Mouse (Mus musculus): ENCODE results near the gene Dapl1. TPM values are rescaled to one million over a fixed set of nuclear protein-coding genes. Genes with fewer than 3 reads are reported as not detected.
A peak's percentile ranks its signal among the peaks of the same experiment; 100 is the strongest.

Dapl1 gene
- total RNA-seq, 2 experiments from 2014 or later = not detected

DNA sequence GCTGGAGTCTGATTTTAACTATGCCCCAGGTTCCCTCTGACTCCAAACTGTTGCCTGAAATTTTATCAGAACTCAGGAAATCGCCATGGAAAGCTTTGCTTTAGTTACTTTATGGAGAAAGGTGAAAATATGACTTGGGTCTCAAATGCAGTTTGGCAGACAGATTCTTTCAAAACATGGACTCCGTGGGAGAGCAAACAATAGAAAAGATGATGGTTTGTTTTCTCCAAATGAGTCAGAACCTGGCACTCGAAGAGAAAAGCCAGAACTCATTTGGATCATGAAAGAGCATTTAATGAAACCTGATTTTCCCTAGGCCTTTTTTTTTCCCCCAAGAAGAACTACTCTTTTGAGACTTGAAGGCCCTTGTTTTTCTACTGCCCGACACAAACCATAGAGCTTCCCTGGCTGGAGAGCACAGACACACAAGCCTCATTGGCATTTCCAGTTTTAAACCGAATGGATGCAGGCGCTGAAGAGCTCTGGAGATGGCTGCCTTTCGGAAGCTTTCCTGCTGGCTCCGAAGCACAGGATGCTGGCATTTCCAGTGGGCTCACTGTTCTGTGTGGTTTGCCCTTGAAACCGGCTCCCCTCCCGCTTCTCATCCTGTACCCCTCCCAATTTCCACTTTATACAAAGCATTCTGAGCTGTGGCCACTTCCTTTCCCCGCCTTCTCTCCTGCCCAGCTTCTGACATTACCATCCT, 14.0 kb upstream of the Dapl1 start:
- DNase-seq = no peak
- intact Hi-C loops (cut with DNase I; ENCODE audit: low total_unique reads) = no loop called here

DNA sequence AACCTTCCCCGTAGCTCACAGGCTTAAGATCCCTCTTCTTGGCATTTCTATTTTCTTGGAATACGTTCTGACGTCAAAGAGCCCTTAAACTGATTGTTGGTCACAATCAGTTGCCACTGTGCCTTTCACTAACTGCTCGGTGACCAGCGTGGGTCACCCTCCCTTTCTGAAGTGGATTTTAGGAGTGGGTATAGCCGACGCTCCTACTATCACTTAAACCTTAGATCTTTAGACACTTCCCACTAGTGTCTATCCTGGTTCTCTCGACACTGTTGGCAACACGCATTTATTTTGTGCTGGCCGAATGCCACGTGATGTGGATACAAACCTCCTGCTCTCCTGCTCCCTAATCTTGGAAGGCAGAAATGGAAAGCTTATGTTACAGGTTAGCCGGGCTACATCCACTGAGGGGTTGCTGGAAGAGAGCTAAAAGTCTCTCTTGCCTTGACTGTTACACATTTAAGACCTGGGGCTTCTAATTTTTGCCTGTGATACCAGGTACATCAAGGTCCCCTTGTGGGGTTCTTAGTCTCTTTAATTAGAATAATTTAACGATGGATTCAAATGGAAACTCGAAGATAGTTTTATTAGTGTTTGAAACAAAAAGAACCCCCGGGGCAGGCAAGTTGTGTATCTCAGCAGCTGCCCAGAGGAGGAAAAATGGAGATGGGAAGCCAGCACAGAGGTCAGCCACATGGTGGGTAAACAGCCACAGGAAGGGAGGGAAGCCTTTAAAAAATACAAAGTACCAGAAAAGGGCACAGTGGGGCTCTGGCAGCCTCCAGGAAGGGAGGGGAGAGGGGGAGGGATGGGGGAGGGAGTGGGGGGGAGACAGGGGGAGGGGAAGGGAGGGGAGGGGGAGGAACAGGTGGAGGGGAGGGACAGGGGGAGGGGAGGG, 13.2 kb upstream of the Dapl1 start:
- intact Hi-C loops (cut with DNase I; ENCODE audit: low total_unique reads) = no loop called here
- DNase-seq = no peak

DNA sequence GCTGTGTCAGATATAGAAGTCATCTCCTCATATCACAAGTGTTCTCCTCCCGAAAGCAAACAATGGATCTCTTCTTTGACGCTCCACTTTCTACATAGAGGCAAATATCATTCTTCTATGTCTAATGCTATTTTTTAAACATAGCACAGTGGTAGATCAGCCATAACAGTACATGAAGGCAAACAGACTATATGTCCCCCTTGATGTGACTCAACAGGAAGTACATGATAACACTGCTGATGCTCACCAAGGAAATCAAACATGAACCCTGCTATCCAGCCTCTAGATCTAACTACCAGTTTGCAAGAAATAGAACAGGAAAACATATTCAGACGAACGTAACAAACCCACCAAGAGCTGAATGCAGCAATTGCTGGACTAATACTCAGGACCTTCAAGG, 10.1 kb upstream of the Dapl1 start:
- intact Hi-C loops (cut with DNase I; ENCODE audit: low total_unique reads) = no loop called here
- DNase-seq = no peak

DNA sequence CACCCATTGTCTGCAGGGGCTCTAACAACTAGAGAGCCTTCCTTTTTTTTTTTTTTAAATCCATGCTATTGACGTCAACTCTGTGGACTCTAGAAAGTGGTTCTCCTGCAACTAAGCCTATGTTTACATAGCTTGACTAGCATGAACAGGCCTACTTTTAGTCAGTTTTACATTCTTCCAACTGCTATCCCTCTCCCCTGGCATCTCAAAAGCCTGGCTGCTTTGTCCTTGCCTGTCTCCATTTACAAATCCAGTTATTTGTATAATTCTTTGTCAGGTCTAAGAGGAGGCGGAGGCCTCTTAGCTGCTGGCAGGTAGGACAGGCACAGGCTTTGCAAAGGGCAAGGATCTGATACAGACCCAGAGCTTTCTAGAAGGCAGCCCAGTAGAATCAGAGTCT, 627 bp downstream of the Dapl1 start:
- no peak for DNase-seq
- intact Hi-C loops (cut with DNase I; ENCODE audit: low total_unique reads) = no loop called here

DNA sequence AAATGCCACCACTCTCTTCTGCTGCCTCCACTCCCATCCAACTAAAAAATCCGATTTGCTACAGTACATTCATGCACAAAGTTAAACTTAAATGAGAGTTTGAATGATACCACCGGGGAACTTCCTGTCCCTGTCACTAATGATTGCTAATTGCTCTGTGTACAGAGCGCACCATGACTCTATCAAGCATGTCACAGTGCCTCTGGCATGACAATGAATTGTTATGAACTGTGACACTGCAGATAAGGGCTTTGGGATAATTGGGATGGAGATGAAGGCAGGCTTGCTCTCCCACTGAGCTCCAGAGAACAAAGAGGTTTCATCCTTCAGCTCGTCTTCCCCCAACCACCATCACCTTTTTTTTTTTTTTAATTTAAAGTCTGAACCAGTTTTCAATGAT, 1.2 kb downstream of the Dapl1 start:
- DNase-seq = no peak
- intact Hi-C loops (cut with DNase I; ENCODE audit: low total_unique reads) = no loop called here

DNA sequence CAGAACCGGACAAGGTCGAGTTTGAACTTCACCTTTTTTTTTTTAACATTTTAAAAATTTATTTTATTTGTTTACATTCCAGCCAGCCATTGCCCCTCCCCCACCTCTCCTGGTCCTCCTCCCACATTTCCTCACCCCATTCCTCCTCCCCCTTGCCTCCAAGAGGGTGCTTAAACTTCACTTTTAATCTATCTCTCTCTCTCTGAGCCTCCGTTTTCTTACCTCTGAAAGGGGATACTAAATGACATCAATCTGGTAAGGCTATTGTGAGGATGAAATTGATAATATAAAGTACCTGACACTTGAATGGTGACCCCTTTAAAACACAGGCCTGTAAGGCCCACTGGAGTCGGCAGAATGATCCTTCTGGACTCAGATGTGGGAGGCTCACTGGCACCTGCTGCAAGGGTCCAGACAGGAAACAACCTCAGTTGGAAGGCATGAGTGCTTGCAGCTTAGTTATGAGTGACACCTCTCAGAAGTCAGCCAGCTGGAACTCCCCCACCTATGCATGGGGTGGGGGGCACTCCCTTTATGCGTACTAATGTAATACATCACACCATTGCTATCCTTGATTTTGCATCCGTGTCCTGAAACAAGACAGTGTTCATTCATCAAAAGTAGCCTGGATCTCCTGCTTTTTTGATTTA, 1.9 kb downstream of the Dapl1 start:
- no peak for DNase-seq
- intact Hi-C loops (cut with DNase I; ENCODE audit: low total_unique reads) = no loop called here

DNA sequence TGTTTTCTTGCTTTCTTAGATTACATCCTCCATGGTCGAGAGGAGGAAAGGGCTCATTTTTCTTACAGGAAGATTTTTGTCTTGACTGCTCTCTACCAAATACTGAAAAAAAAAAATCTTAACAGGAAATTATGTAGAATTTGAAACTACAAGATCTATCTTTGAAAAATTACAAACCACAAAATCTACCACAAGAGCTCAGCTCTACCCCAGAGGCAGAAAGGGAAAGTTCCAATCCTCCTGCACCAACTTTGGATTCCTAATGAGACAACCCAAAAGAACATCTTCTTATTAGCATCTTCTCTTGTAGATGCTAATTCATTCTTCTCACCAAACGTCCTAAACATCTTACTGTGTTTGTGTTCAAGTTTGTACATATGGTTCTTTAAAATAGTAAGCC, 3.8 kb downstream of the Dapl1 start:
- DNase-seq = no peak
- intact Hi-C loops (cut with DNase I; ENCODE audit: low total_unique reads) = no loop called here

DNA sequence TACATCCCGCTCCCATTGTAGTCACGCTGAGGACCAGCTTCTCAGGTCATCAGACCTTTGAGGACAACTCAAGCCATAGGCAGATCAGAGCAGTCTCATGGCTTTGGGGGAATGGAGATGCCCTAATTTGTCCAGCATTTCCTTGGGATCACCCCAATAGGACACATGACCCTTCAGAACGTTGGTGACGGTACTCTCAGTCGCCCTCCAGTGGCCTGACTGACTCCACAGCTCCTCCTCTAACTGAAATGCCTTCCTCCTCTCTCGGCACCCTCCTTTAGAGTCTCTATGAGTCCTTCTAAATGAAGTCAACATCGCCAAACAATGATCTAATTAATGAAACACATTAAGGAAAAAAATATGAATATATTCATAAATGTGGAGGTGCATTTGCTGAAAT, 5.9 kb downstream of the Dapl1 start:
- intact Hi-C loops (cut with DNase I; ENCODE audit: low total_unique reads) = no loop called here
- DNase-seq = no peak

DNA sequence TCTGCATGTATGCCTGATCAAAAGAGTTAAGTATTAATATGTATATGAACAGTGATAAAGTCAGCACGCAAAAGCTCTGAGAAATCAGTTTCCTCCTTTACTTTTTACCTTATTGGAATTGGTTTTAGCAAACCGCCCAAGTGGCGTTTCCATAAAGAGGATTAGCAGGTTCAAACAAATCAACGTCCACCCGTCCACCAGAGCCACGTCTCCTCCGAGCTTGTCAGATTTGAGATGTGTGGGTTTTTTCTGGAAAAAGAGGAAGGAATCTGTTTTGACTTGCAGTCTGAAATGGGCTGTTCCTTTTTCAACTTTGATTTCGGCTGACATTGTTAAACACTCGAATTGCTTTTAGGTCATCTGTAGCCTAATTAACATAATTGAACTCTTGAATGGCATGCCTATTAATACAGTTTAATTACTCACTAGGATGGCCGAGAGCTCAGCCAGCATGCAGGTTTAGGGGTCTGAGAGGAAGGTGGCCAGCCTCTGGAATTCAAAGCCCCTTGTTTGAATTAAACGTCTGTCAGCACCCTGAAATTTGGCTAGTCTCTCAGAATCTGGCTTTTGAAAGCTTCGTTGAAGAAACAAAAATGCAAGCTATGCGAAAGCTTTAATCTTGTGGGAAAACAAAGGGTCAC, 9.1 kb downstream of the Dapl1 start:
- intact Hi-C loops (cut with DNase I; ENCODE audit: low total_unique reads) = no loop called here

DNA sequence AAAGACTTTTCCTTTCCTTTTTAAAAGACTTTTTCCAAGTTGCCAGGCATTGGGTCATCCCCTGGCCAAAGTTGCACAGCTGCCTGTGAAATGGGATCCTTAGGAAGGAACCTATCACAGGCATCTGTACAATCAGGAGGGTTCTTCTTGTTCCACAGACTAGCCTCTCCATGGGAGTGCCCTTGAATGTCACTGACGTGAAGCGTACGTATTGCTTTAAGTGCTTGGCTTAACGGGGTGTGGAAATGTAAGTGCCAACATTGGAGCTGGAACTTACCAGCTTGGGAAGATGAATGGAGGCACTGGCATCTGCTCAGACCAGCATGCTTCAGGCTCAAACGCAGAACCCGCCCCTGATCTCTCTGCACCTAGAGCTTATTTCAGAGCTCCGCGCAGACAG, 14.7 kb downstream of the Dapl1 start:
- no peak for DNase-seq
- intact Hi-C loops (cut with DNase I; ENCODE audit: low total_unique reads) = no loop called here

More for the DNA sequence above, 9.1 kb downstream of the Dapl1 start:
- DNase-seq = no peak

DNA sequence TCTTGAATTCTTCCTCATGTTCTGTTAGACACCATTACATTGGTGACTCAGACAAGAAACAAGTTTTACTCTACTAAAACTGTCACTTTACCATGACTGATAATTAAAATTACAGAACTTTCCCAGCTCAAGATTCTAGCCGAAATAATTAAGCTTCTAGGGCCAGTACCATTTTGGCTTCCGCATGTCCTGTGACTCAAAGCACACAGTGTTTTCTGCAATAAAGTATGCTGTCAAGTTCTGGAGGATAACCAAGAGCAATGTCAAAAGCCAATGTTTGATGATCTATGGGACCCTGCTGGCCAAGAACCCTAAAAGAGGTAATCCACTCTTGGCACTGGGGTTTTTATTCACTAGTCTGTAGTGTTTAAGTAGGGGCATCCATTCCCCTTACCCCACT, 15.3 kb downstream of the Dapl1 start:
- intact Hi-C loops (cut with DNase I; ENCODE audit: low total_unique reads) = no loop called here
- no peak for DNase-seq

DNA sequence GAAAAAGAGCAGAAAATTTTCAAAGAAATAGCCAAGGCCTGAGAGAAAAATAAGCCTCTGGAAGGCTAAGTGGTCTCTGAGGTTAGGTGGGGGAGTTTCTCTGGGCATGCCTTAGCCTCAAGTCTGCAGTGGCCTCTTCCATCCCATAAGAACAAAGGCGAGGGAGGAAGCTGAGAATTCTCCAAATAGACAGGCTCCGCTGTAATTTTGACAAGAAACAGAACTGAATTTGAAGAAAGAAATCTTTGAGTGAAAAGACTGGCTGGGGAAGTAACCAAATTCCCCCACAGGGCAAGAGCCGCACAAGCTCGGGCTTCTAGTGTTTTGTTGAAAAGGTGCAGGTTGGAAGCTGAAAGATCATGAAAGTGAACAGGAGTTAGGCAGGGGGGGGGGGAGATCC, 24.6 kb downstream of the Dapl1 start:
- intact Hi-C loops (cut with DNase I; ENCODE audit: low total_unique reads) = no loop called here
- DNase-seq = no peak

DNA sequence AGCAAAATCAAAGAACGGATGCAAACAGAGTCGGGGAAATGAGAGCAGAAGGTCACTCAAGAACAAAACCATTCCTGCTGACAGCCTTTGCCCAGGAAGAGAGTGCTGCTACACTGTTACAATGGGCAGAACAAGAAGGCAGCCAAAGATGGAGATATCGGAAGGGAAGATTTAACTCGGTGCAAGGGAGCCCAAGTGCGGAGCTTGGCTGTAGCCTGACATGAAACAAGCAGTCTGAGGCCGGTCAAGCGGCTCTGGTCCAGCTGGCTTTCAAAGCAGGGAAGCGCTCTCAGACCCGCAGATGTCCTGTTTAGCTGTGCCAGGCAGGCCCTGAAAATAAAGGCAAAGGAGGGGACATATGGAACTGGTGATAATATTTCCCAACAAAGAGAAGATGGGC, 26.0 kb downstream of the Dapl1 start:
- DNase-seq = peak; percentile 29
- intact Hi-C loops (cut with DNase I; ENCODE audit: low total_unique reads) = no loop called here

DNA sequence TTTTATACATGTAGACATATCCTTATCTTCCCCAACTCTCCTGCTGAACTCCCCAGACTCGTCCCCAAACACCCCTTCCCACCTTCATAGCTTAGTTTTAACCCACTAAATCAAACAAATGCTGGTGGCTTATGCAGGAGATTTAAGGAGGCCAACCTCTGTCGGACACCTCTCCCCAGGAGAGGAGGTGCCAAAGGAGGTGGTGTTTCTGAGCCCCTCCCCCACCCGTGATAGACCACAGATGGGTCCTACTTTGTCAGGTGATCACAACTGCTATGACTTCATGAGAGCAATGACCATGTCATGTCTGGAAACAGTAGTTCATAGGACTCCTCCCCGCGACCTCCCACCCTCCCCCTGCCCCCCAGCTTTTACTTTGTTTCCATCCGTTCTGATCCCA, 26.4 kb downstream of the Dapl1 start:
- DNase-seq = no peak
- intact Hi-C loops (cut with DNase I; ENCODE audit: low total_unique reads) = no loop called here

DNA sequence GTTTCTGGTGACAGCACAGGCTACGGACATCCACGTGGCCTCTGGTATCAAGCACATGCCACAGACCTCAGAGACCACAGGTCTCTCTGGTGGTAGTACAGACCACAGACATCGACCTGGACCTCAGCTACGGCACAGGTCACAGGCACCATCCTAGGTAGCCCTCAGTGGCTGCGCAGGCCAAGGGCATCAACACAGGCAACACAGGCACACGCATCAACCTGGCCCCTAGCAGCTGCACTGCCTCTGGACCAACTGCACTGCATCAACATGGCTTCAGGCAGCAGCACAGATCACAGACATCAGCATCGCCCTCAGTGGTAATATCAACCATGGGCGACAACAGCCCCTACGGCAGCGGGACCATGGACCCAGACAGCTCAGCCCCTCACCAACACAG, 36.2 kb downstream of the Dapl1 start:
- intact Hi-C loops (cut with DNase I; ENCODE audit: low total_unique reads) = no loop called here
- DNase-seq = no peak

DNA sequence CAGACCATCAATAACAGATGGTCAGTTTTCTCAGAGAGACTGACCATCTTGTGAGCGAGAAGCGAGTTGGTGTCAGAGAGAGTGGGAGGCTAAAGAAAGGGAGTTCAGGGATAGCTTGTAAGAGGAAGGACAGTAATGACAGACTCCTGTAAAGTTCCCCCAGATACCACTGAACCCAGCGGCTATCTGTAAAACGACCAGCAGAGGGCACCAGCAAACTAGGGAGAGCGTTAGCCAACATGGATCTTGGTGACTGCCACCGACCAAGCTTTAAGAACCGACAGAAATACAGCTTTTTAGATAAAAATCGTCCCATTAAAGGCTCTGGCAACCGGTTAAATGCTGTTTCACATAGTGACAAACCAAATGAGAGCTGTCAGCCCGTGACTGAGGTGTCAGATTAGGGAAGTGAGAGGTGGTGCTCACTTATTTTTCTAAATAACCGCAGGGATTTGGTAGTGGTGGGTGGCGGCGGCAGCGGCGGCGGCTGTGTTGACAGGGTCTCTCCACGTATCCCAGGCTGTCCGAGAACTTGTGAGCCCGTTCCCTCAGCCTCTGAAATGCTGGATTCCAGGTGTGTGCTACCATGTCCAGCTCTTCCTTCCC, 37.7 kb downstream of the Dapl1 start:
- intact Hi-C loops (cut with DNase I; ENCODE audit: low total_unique reads) = no loop called here
- DNase-seq = peak; percentile 71

DNA sequence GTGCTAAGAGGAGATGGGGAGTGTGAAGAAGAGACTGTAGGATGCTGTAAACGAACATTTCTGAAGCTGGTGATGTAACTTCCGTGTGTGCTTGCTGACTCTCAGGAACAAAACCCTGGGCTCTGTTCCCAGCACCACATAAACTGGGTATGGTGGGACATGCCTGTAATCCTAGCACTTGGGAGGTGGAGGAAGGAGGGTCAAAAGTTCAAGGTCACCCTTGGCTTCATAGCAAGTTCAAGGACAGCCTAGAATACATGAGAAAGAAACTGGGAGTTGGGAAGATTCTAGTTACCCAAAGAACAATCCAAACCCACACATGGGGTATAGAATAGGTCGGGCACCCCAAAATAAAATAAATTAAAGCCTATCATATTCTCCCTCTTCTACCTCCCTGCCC, 39.1 kb downstream of the Dapl1 start:
- no peak for DNase-seq
- intact Hi-C loops (cut with DNase I; ENCODE audit: low total_unique reads) = no loop called here

DNA sequence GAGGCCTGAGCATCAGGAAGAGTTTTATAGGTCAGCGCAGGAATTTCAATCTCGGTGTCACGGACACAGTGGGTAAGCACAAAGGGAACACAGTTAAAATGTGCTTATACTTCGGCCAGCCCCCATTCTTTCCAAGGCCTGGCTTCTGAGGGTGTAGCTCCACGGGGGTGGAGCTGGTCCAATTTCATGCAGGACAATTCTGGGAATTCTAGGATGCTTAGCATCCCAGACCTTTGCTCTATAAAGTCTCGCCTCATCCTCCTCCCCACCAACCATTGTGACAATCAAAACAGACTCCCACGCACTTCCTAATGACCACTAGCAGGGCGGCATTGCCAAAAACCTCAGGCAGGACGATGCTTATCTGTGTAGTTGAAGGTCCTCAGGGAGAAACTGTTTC, 42.4 kb downstream of the Dapl1 start:
- DNase-seq = no peak
- intact Hi-C loops (cut with DNase I; ENCODE audit: low total_unique reads) = no loop called here

DNA sequence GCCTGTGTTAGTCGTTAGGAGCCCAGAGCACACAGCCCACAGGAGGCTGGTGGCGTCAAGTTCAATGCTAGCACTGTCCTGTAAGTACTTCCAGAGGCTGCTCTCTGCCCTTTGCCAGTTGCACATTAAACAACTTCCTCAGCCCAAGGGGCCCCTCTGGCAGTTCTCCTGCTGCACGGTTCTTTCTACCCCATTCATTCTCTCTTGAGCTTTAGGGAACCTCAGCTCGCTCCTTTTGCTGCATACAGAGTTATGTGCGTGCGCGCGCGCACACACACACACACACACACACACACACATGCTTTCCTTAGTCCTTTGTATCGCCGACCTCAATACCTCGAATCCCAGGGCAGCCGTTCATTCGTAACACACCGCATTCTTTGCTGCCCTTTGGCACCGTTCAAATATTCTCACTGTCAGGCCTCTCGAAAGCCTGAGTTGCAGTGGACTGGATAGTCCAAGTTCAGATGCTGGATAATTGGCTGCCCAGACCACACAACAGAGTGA, 45.2 kb downstream of the Dapl1 start:
- DNase-seq = no peak
- intact Hi-C loops (cut with DNase I; ENCODE audit: low total_unique reads) = no loop called here

DNA sequence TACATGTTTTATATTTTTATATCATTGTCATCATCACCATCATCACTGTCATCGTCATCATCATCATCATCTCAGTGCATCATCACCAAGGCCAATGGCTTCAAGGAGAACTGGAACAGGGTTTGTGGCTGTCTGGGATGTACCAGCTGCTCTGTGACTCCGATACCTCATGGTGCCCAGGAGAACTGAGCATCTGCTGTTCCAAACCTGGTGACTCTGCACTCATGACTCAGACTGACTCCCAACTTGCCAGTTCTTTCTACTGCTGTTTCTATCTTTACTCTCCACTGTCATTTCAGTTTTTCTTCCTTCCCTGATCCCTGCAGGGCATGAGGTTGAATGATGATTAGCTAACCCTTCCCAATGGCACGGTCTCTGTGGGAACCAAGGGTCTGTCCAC, 46.4 kb downstream of the Dapl1 start:
- intact Hi-C loops (cut with DNase I; ENCODE audit: low total_unique reads) = no loop called here

More for the DNA sequence above, 46.4 kb downstream of the Dapl1 start:
- no peak for DNase-seq

All from gastrocnemius, postnatal 14 days (tissue).